Mouse (Mus musculus): ENCODE measurements around the gene Cntnap3.
"Not testable (repeated sequence)": the region's sequence is repeated elsewhere in the genome, so short reads cannot be mapped to it uniquely, and the experiment has no call there.

Cntnap3 gene

GRCm38 (mm10) chr13:64903585-64904208, at the start of gene Cntnap3:
Cntnap3 (minus strand) TSS chr13:64903955.
- no peak for DNase-seq (ENCODE audit: low spot score)

- no peak for DNase-seq (ENCODE audit: low spot score)
Observed at GRCm38 (mm10) chr13:64917191-64917590, 13.4 kb upstream of the Cntnap3 start, which contains the start of gene Spata31. Spata31 (plus strand) TSS chr13:64917406.

GRCm38 (mm10) chr13:64903132-64903531, 623 bp downstream of the Cntnap3 start:
- DNase-seq (ENCODE audit: low spot score): no peak

GRCm38 (mm10) chr13:64865397-64865796, 38.4 kb downstream of the Cntnap3 start:
- DNase-seq (ENCODE audit: low spot score): no peak

GRCm38 (mm10) chr13:64824856-64825255, 78.9 kb downstream of the Cntnap3 start:
- not testable (repeated sequence) for DNase-seq (ENCODE audit: low spot score)

GRCm38 (mm10) chr13:64745383-64745782, 158.4 kb downstream of the Cntnap3 start:
- DNase-seq (ENCODE audit: low spot score): no peak

- DNase-seq (ENCODE audit: low spot score): no peak
Observed at GRCm38 (mm10) chr13:64732244-64732643, 171.5 kb downstream of the Cntnap3 start.

GRCm38 (mm10) chr13:64716791-64717190, 187.0 kb downstream of the Cntnap3 start:
- no peak for DNase-seq (ENCODE audit: low spot score)

- no peak for DNase-seq (ENCODE audit: low spot score)
Observed at GRCm38 (mm10) chr13:64692463-64692862, 211.3 kb downstream of the Cntnap3 start.

Data from urinary bladder, postnatal 25 days (tissue).